Mouse (Mus musculus) forebrain, postnatal 0 days (tissue): Measurements from ENCODE around the gene E130311K13Rik. TPM values are rescaled to one million over a fixed set of nuclear protein-coding genes. Genes with fewer than 3 reads are reported as not detected.

Source experiments
- ATAC-seq: fragments of 200-750 bp; cut with Nextera tagmentation; 2 replicates; pipeline ENCODE4 v1.8.0; 2017; ENCODE audit warnings: mild to moderate bottlenecking, moderate library complexity
- DNase-seq: peaks from one replicate; pipeline ENCODE4 v3.0.0-alpha.2; 2015
- H3K27ac ChIP-seq: fragments of 300-500 bp; sonication (generic); 2 replicates; pipeline ENCODE4 v1.5.1; 2014; ENCODE audit warnings: low read depth, mild to moderate bottlenecking, antibody characterized with exemption, low read length, moderate library complexity, mixed read lengths
- H3K27me3 ChIP-seq: fragments of 300-500 bp; sonication (generic); 2 replicates; pipeline ENCODE4 v1.6.1; 2014; ENCODE audit warnings: mild to moderate bottlenecking, low read length, mixed read lengths; ENCODE audit not compliant: insufficient read depth
- H3K36me3 ChIP-seq: fragments of 300-500 bp; sonication (generic); 2 replicates; pipeline ENCODE4 v1.6.1; 2014; ENCODE audit warnings: mild to moderate bottlenecking, moderate library complexity; ENCODE audit not compliant: insufficient read depth
- H3K4me1 ChIP-seq: fragments of 300-500 bp; sonication (generic); 2 replicates; pipeline ENCODE4 v1.6.1; 2014; ENCODE audit warnings: antibody characterized with exemption; ENCODE audit not compliant: insufficient read depth
- H3K4me2 ChIP-seq: fragments of 300-500 bp; sonication (generic); 2 replicates; pipeline ENCODE4 v1.6.1; 2014; ENCODE audit warnings: low read depth, mild to moderate bottlenecking, moderate library complexity
- H3K4me3 ChIP-seq: fragments of 300-500 bp; sonication (generic); 2 replicates; pipeline ENCODE4 v1.5.1; 2014; ENCODE audit warnings: low read depth, low read length, mixed read lengths
- H3K9ac ChIP-seq: fragments of 300-500 bp; sonication (generic); 2 replicates; pipeline ENCODE4 v1.6.1; 2014; ENCODE audit warnings: mild to moderate bottlenecking
- H3K9me3 ChIP-seq: fragments of 300-500 bp; sonication (generic); 2 replicates; pipeline ENCODE4 v1.6.1; 2016; ENCODE audit warnings: low read length
- CTCF ChIP-seq: sonication (generic); IDR thresholded peaks from 2 replicates; pipeline ENCODE4 v1.5.1; 2016; ENCODE audit warnings: antibody characterized with exemption, control low read depth, low read depth
- WGBS: fragments of 180-500 bp; shearing (Covaris S2); extraction: QIAGEN DNeasy Blood & Tissue Kit; methylation state at CpG from one replicate; pipeline ENCODE4 v1.1.7; 2014; 5-methylcytosine and 5-hydroxymethylcytosine counted together
- polyA plus RNA-seq: library from polyadenylated mRNA; unstranded; fragments of >200 nt; fragmentation: Nextera tagmentation; extraction: Ambion mirVana; gene quantifications from 2 replicates; pipeline ENCODE4 v1.2.1, GENCODE M21; 2015
- total RNA-seq: library from RNA; depleted of rRNA; stranded (reverse); fragments of >200 nt; gene quantifications from 2 replicates; pipeline ENCODE4 v1.2.3, GENCODE M21; 2014

E130311K13Rik gene
- total and polyA plus RNA-seq, 2 experiments from 2014 or later = 14.3 to 20.6 TPM

- Histone ChIP-seq H3K9ac (no peak overlapping the region), H3K27ac (no peak overlapping the region), H3K4me2 (no peak overlapping the region), H3K27me3 (no peaks in the 10 kb centered on the region), H3K9me3 (no peaks in the 10 kb centered on the region), H3K4me1 (no peaks in the 10 kb centered on the region), H3K4me3 (no peak overlapping the region), H3K36me3 (no peaks in the 10 kb centered on the region)
- ATAC-seq = no peak
- TF ChIP-seq CTCF = no peak
- no peak for DNase-seq
- WGBS = 81% methylated on average over 2 of the region's 2 CpGs
Observed at GRCm38 (mm10) chr3:63904157-63904556, 25.1 kb downstream of the E130311K13Rik start.

GRCm38 (mm10) chr3:63900021-63900571 lies 29.2 kb downstream of the E130311K13Rik start:
- DNase-seq (peak; percentile 64), ATAC-seq (peak; percentile 25; the same call in 1 of the 2 replicates)
- Histone ChIP-seq H3K27me3 (no peaks in the 10 kb centered on the region), H3K9me3 (no peaks in the 10 kb centered on the region), H3K36me3 (no peaks in the 10 kb centered on the region), H3K9ac (no peak overlapping the region), H3K4me3 (peak overlapping the region; percentile 71), H3K27ac (no peak overlapping the region), H3K4me1 (no peaks in the 10 kb centered on the region), H3K4me2 (peak overlapping the region; percentile 88)
- WGBS = under 1% methylated on average over 12 of the region's 12 CpGs
- TF ChIP-seq CTCF = no peak

- Histone ChIP-seq H3K9me3 (no peaks in the 10 kb centered on the region), H3K27ac (peak within 1 kb of the TSS; percentile 31; the same call in 1 of the 2 replicates), H3K4me1 (no peaks in the 10 kb centered on the region), H3K27me3 (no peaks in the 10 kb centered on the region), H3K4me2 (peak within 1 kb of the TSS; percentile 88), H3K4me3 (peak within 1 kb of the TSS; percentile 71), H3K36me3 (no peaks in the 10 kb centered on the region), H3K9ac (peak within 1 kb of the TSS; percentile 65)
- under 1% methylated on average over 12 of the region's 12 CpGs for WGBS
- ATAC-seq (peak; percentile 84), DNase-seq (peak; percentile 77)
- no peak for TF ChIP-seq CTCF
Observed at GRCm38 (mm10) chr3:63899309-63899695, 30.0 kb downstream of the E130311K13Rik start, which contains the start of gene Plch1. Gene Plch1, minus strand, starts transcription at chr3:63899472.

DNA sequence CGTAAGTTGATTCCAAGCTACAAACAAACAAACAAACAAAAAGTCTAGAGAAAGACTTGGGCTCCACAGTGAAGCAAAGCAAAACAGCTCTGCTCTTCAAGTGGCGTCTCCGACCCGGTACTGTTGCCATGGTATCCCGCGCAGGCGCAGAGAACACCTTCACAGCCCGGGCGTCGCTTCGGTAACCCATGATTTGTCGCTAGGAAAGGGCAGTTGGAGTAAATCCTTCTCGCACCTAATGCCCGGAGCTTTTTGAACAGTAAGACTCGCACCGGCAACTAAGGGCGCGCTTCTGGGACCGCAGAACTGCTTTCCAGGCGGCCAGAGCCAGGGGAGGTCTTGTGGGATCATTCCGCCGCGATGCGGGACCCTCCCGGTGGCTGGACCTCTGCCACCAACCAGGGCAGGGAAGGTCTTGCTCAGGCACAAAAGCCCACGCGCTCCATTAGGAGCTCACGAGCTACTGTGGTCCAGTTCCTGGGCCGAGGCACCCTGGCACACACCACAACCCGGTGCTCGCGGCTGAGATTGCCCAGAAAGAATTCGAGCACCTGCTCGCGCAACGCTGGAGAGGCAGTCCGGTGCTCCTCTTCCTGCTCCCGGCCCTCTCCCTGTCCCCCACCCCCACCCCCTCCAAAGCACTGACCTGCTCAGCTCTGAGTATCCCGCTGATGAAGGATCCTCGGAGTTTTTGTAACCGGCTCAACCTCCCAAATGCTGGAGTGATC lies 30.5 kb downstream of the E130311K13Rik start:
- ATAC-seq = peak; percentile 95
- no peak for TF ChIP-seq CTCF
- WGBS = 1% methylated on average over 41 of the region's 41 CpGs
- Histone ChIP-seq H3K4me1 (no peaks in the 10 kb centered on the region), H3K27me3 (no peaks in the 10 kb centered on the region), H3K36me3 (no peaks in the 10 kb centered on the region), H3K9me3 (no peaks in the 10 kb centered on the region), H3K27ac (peak overlapping the region; percentile 31; the same call in 1 of the 2 replicates), H3K4me2 (peak overlapping the region; percentile 88), H3K9ac (peak overlapping the region; percentile 65), H3K4me3 (peak overlapping the region; percentile 71)
- DNase-seq = peak; percentile 91

DNA sequence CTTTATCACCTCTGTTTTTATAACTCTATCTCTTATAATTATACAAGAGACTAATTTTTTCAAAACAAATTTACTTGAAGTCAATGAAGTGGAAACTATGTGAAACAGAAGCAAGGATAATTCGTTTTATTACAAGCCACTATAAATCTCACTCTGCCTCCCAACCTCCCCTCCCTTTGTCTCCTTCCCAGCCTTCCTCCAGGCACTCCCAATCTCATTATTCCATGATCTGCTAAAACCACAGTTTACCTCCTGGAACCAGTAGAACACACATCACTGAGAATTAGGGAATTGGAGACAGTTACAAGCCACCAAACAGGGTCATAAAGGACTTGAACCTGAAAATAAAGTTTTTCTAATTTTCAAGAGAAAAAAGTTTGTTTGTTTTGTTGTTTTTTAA lies 32.1 kb downstream of the E130311K13Rik start:
- TF ChIP-seq CTCF = no peak
- H3K9me3 ChIP-seq = no peaks in the 10 kb centered on the region
- no peak overlapping the region for H3K4me3 ChIP-seq
- H3K9ac ChIP-seq = no peak overlapping the region
- no peaks in the 10 kb centered on the region for H3K4me1 ChIP-seq
- DNase-seq (no peak), ATAC-seq (no peak)
- no peak overlapping the region for H3K27ac ChIP-seq
- 11% methylated on average over 1 of the region's 1 CpGs for WGBS
- no peaks in the 10 kb centered on the region for H3K27me3 ChIP-seq
- no peaks in the 10 kb centered on the region for H3K36me3 ChIP-seq
- no peak overlapping the region for H3K4me2 ChIP-seq

- H3K9ac ChIP-seq = no peak overlapping the region
- ATAC-seq (no peak), DNase-seq (no peak)
- H3K36me3 ChIP-seq = no peaks in the 10 kb centered on the region
- no peaks in the 10 kb centered on the region for H3K9me3 ChIP-seq
- H3K4me3 ChIP-seq = no peak overlapping the region
- no peak for TF ChIP-seq CTCF
- no peak overlapping the region for H3K4me2 ChIP-seq
- WGBS = 38% methylated on average over 4 of the region's 4 CpGs
- H3K27me3 ChIP-seq = no peaks in the 10 kb centered on the region
- H3K4me1 ChIP-seq = no peaks in the 10 kb centered on the region
- H3K27ac ChIP-seq = no peak overlapping the region
Observed at GRCm38 (mm10) chr3:63896303-63896702, 33.0 kb downstream of the E130311K13Rik start.

- H3K4me2 ChIP-seq = no peak overlapping the region
- no peak for TF ChIP-seq CTCF
- no peaks in the 10 kb centered on the region for H3K4me1 ChIP-seq
- 18% methylated on average over 2 of the region's 2 CpGs for WGBS
- no peak overlapping the region for H3K27ac ChIP-seq
- H3K27me3 ChIP-seq = no peaks in the 10 kb centered on the region
- H3K9ac ChIP-seq = no peak overlapping the region
- no peak for ATAC-seq
- no peak overlapping the region for H3K4me3 ChIP-seq
- no peaks in the 10 kb centered on the region for H3K9me3 ChIP-seq
- no peak for DNase-seq
- no peaks in the 10 kb centered on the region for H3K36me3 ChIP-seq
Observed at GRCm38 (mm10) chr3:63895786-63896185, 33.5 kb downstream of the E130311K13Rik start.
